Mouse (Mus musculus) brain, embryonic 14.5 days (tissue): ENCODE data around the gene Car5a.

Experiments
- CTCF ChIP-seq: fragments of 200-500 bp; IDR thresholded peaks from 2 replicates; pipeline ENCODE4 v1.5.1; 2012; ENCODE audit warnings: inconsistent platforms, mild to moderate bottlenecking, moderate library complexity, borderline replicate concordance; ENCODE audit not compliant: insufficient read depth, insufficient read length; ENCODE audit errors: extremely low read depth
- POLR2A ChIP-seq: fragments of 200-500 bp; IDR thresholded peaks from 2 replicates; pipeline ENCODE4 v1.6.1; 2012; ENCODE audit warnings: mild to moderate bottlenecking, inconsistent platforms, borderline replicate concordance; ENCODE audit not compliant: poor library complexity, insufficient read depth, insufficient read length, severe bottlenecking; ENCODE audit errors: extremely low read depth

GRCm38 (mm10) chr8:121912831-121913230, 31.9 kb downstream of the Car5a start:
- TF ChIP-seq CTCF: no peak
- no peak for TF ChIP-seq POLR2A
